Comparison of ENCODE assay signal across 9 mouse cellular contexts in the genomic region with DNA sequence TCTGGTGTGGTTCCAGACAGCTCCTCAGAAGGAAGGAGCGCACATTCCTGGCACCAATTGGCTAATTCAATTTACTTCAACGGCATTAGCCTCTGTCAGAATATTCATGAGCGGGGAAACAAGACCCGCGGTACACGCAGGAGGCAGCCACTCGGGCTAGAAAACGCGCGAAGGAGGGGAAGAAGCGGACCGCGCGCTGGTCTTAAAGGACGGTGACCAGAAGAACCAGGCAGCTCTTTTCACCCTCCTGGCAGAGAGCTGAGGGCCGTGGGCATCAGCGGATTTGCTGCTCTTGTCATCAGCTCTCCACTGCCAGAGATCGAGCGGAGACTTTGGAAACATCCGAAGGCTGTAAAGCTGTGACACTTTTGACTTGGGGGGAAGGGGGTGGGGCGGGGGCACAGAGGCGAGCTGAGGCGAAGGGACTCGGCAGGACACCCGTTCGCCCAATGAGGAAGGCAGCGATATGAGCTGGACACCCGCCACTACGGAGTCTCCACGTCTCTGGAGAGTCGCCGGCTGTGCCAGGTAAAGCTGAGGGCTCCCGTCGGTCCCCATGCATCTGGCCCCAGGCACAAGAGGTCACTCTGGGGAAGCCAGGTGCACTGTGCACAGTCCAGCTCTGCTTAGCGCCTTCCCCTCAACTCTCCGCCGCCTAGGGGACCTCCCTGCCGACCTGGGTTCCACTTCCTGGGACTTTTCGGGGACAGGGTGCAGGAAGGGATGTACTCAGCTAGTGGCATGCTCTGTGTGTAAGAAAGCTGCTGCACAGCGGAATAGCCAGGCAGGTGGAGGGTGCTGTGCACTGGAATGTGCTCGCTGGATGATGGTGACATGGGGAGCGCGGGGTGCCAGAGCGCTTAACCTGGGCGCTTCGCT. TPM values are rescaled to one million over a fixed set of nuclear protein-coding genes. Genes with fewer than 3 reads are reported as not detected.
DNase-seq lines count a peak whose midpoint lies in the region; ATAC-seq lines count a peak whose summit lies in the region.
"Had no signal": no experiment of that assay in that cellular context is flagged by ENCODE, and none has a peak within 500 bp of the region (broad histone marks: within the 10 kb centered on the region; RNA-seq: fewer than 3 reads in every experiment).

A gene (plus strand): TSS at position 159 of the 879 bp plus-strand sequence.

- peaks cover 20% of the 10 kb centered on the region; the same call in 1 of the 2 replicates for H3K27me3 ChIP-seq in embryonic facial prominence, embryonic 15.5 days
- H3K27me3 ChIP-seq in hindbrain, embryonic 11.5 days (ENCODE audit: control insufficient read depth, insufficient read depth, low read length) = 0 out of 2 replicates have a peak, but pooled peaks cover 3% of the 10 kb centered on the region
- H3K27me3 ChIP-seq in limb, embryonic 13.5 days = peaks cover 51% of the 10 kb centered on the region

- WGBS in embryonic facial prominence, embryonic 15.5 days = under 1% methylated on average over 46 of the region's 46 CpGs
- under 1% methylated on average over 44 of the region's 46 CpGs for WGBS in hindbrain, embryonic 11.5 days
- under 1% methylated on average over 46 of the region's 46 CpGs for WGBS in limb, embryonic 13.5 days

- H3K4me3 ChIP-seq in embryonic facial prominence, embryonic 15.5 days (replicated peaks) = peak within 1 kb of the TSS; percentile 44
- H3K4me3 ChIP-seq in hindbrain, embryonic 11.5 days (ENCODE audit: low read depth, low read length) = peak within 1 kb of the TSS; percentile 43
- H3K4me3 ChIP-seq in limb, embryonic 13.5 days = peak within 1 kb of the TSS; percentile 49

- no peaks in the 10 kb centered on the region for H3K36me3 ChIP-seq in embryonic facial prominence, embryonic 15.5 days
- H3K36me3 ChIP-seq in hindbrain, embryonic 11.5 days (ENCODE audit: control insufficient read depth, insufficient read depth, low read length) = no peaks in the 10 kb centered on the region
- H3K36me3 ChIP-seq in limb, embryonic 13.5 days = no peaks in the 10 kb centered on the region

- no peaks in the 10 kb centered on the region for H3K9me3 ChIP-seq in embryonic facial prominence, embryonic 15.5 days (replicated peaks)
- no peaks in the 10 kb centered on the region for H3K9me3 ChIP-seq in hindbrain, embryonic 11.5 days (ENCODE audit: control insufficient read depth, low read length)
- no peaks in the 10 kb centered on the region for H3K9me3 ChIP-seq in limb, embryonic 13.5 days

- peak; percentile 14 for DNase-seq in gastrocnemius, postnatal 10 days
- no peak for DNase-seq in gastrocnemius, adult 8-10 months (ENCODE audit: low spot score in 2 of 2)
- peak; percentile 18 for DNase-seq in WW6 (ENCODE audit: low read depth, low spot score)
- DNase-seq in hindbrain, embryonic 11.5 days (ENCODE audit: low spot score) = peak; percentile 67
- peak; percentile 47 to 60 for DNase-seq in right cerebral cortex, postnatal 10 days (ENCODE audit: low spot score in 2 of 2)
- DNase-seq in adrenal gland, adult 8-10 months = no peak

- H3K9ac ChIP-seq in embryonic facial prominence, embryonic 15.5 days = no peak within 1 kb of the TSS
- peak within 1 kb of the TSS; percentile 68 for H3K9ac ChIP-seq in hindbrain, embryonic 11.5 days (ENCODE audit: low read depth, low read length)
- peak within 1 kb of the TSS; percentile 55 for H3K9ac ChIP-seq in limb, embryonic 13.5 days

- H3K4me2 ChIP-seq in embryonic facial prominence, embryonic 15.5 days (replicated peaks) = peak within 1 kb of the TSS; percentile 66
- peak within 1 kb of the TSS; percentile 85 for H3K4me2 ChIP-seq in hindbrain, embryonic 11.5 days (replicated peaks; ENCODE audit: low read depth, low read length)
- H3K4me2 ChIP-seq in limb, embryonic 13.5 days (replicated peaks) = peak within 1 kb of the TSS; percentile 95

- no peak within 1 kb of the TSS for H3K27ac ChIP-seq in embryonic facial prominence, embryonic 15.5 days (replicated peaks)
- H3K27ac ChIP-seq in hindbrain, embryonic 11.5 days (ENCODE audit: low read depth, low read length) = no peak within 1 kb of the TSS
- H3K27ac ChIP-seq in limb, embryonic 13.5 days = no peak within 1 kb of the TSS

- H3K4me1 ChIP-seq in embryonic facial prominence, embryonic 15.5 days = peaks cover 13% of the 10 kb centered on the region
- no peaks in the 10 kb centered on the region for H3K4me1 ChIP-seq in hindbrain, embryonic 11.5 days (replicated peaks; ENCODE audit: control insufficient read depth, insufficient read depth, low read length)
- peaks cover 15% of the 10 kb centered on the region for H3K4me1 ChIP-seq in limb, embryonic 13.5 days

- ATAC-seq in embryonic facial prominence, embryonic 15.5 days (ENCODE audit: insufficient number of reproducible peaks, low FRiP score, low TSS enrichment, low read depth) = peak; percentile 63
- peak; percentile 75 for ATAC-seq in hindbrain, embryonic 11.5 days (ENCODE audit: low FRiP score)
- ATAC-seq in limb, embryonic 13.5 days (ENCODE audit: low FRiP score, low read depth) = peak; percentile 73

RNA-seq across cellular contexts. Expression of the gene that starts here (rescaled TPM):
- under 1 TPM; 0.28 to 0.34 TPM for total RNA-seq in gastrocnemius, postnatal 10 days (2021)
- under 1 TPM in 1 of 4 experiments, not detected in 3; 0.05 TPM for total RNA-seq in gastrocnemius, adult 8-10 months (2022)
- 0.29 and 0.37 TPM in 2 replicates for polyA plus RNA-seq in embryonic facial prominence, embryonic 15.5 days (2015; fragmentation: Nextera tagmentation; extraction: Ambion mirVana)
- 0.47 and 0.97 TPM in 2 replicates for polyA plus RNA-seq in hindbrain, embryonic 11.5 days (2014; fragmentation: Nextera tagmentation; extraction: Ambion mirVana)
- polyA plus RNA-seq in limb, embryonic 13.5 days (2015; fragmentation: Nextera tagmentation; extraction: Ambion mirVana) = 0.15 and 0.26 TPM in 2 replicates
- total RNA-seq in adrenal gland, adult 8-10 months (2022) = under 1 TPM; 0.09 to 0.46 (median 0.31) TPM
- polyA plus RNA-seq: C2C12 had no signal

Comparison
In these comparisons a context has a peak if more than half of its experiments do, and no peak if none do; other contexts are left out.
1. Peak in DNase-seq in gastrocnemius, postnatal 10 days; RNA of the gene not detected or under 1 TPM.
2. Peak in ATAC-seq, H3K4me3 ChIP-seq and H3K4me2 ChIP-seq in embryonic facial prominence, embryonic 15.5 days; RNA of the gene not detected or under 1 TPM.
3. Peak in DNase-seq, ATAC-seq, H3K4me3 ChIP-seq, H3K9ac ChIP-seq and H3K4me2 ChIP-seq in hindbrain, embryonic 11.5 days; RNA of the gene not detected or under 1 TPM.
4. Peak in ATAC-seq, H3K4me3 ChIP-seq, H3K9ac ChIP-seq and H3K4me2 ChIP-seq in limb, embryonic 13.5 days; RNA of the gene not detected or under 1 TPM.
5. DNase-seq: peak in WW6 (single experiment) and right cerebral cortex, postnatal 10 days (2 of 2); none in gastrocnemius, adult 8-10 months (0 of 2) and adrenal gland, adult 8-10 months (single experiment).
6. Peak in every context shown above with its lines, with median percentiles within 50 percentile points of each other: ATAC-seq, H3K4me2 ChIP-seq and H3K4me3 ChIP-seq.